Mouse (Mus musculus) liver, embryonic 14.5 days (tissue): ENCODE measurements around the gene Zfp784. TPM values are rescaled to one million over a fixed set of nuclear protein-coding genes. Genes with fewer than 3 reads are reported as not detected.
A peak's percentile ranks its signal among the peaks of the same experiment; 100 is the strongest.

Experiments used
- ATAC-seq: fragments of 200-750 bp; cut with Nextera tagmentation; 2 replicates; pipeline ENCODE4 v1.8.0; 2017; ENCODE audit warnings: moderate number of reproducible peaks, mild to moderate bottlenecking, moderate library complexity; ENCODE audit not compliant: insufficient read depth
- DNase-seq, 3 experiments: peaks; one replicate each; pipeline ENCODE4 v3.0.0-alpha.2; 2012 to 2013; ENCODE audit warnings: low read depth in 3 of 3, low spot score in 3 of 3
- H3K27ac ChIP-seq: fragments of 300-500 bp; sonication (generic); 2 replicates; pipeline ENCODE4 v1.5.1; 2014; ENCODE audit warnings: moderate library complexity, mild to moderate bottlenecking, control low read depth, inconsistent platforms
- H3K27me3 ChIP-seq: fragments of 300-500 bp; sonication (generic); 2 replicates; pipeline ENCODE4 v1.6.1; 2014; ENCODE audit warnings: mild to moderate bottlenecking, low read length, moderate library complexity; ENCODE audit not compliant: control insufficient read depth, insufficient read depth
- H3K36me3 ChIP-seq: fragments of 300-500 bp; sonication (generic); replicated peaks from 2 replicates; pipeline ENCODE4 v1.6.1; 2014; ENCODE audit warnings: low read depth; ENCODE audit not compliant: control insufficient read depth, insufficient read depth
- H3K4me1 ChIP-seq, 2 experiments: fragments of 200-500 bp in 1 of 2; fragments of 300-500 bp in 1 of 2; sonication (generic) in 1 of 2; replicated peaks; 2 replicates each; pipeline ENCODE4 v1.6.1; 2012 to 2014; ENCODE audit warnings: antibody characterized with exemption in 1 of 2, inconsistent platforms in 1 of 2, low read length in 1 of 2; ENCODE audit not compliant: control insufficient read depth in 2 of 2, insufficient read depth in 2 of 2
- H3K4me2 ChIP-seq: fragments of 300-500 bp; sonication (generic); 2 replicates; pipeline ENCODE4 v1.6.1; 2014; ENCODE audit warnings: low read depth, mild to moderate bottlenecking, control low read depth, moderate library complexity
- H3K4me3 ChIP-seq, 2 experiments: fragments of 200-500 bp in 1 of 2; fragments of 300-500 bp in 1 of 2; sonication (generic) in 1 of 2; 2 replicates each; pipeline ENCODE4 v1.5.1; 2012 to 2014; ENCODE audit warnings: low read depth in 2 of 2, low read length in 2 of 2, mild to moderate bottlenecking in 2 of 2, control low read depth in 1 of 2, inconsistent platforms in 1 of 2, moderate library complexity in 1 of 2; ENCODE audit not compliant: insufficient read depth in 1 of 2
- H3K9ac ChIP-seq: fragments of 300-500 bp; sonication (generic); replicated peaks from 2 replicates; pipeline ENCODE4 v1.6.1; 2014; ENCODE audit warnings: mild to moderate bottlenecking, control low read depth, moderate library complexity
- H3K9me3 ChIP-seq: fragments of 300-500 bp; sonication (generic); 2 replicates; pipeline ENCODE4 v1.6.1; 2016; ENCODE audit warnings: low read length, mixed read lengths; ENCODE audit not compliant: control insufficient read depth
- CTCF ChIP-seq: IDR thresholded peaks from 2 replicates; pipeline ENCODE4 v1.5.1; 2016; ENCODE audit warnings: antibody characterized with exemption, low read depth, control low read depth
- EP300 ChIP-seq: IDR thresholded peaks from 2 replicates; pipeline ENCODE4 v1.6.1; 2016; ENCODE audit warnings: antibody characterized with exemption, low read depth
- WGBS: fragments of 180-500 bp; shearing (Covaris S2); extraction: QIAGEN DNeasy Blood & Tissue Kit; methylation state at CpG from one replicate; pipeline ENCODE4 v1.1.7; 2014; ENCODE audit not compliant: insufficient replicate concordance; 5-methylcytosine and 5-hydroxymethylcytosine counted together
- polyA plus RNA-seq, 2 experiments: library from polyadenylated mRNA; depleted of rRNA in 1 of 2; stranded (reverse) in 1 of 2; unstranded in 1 of 2; fragments of >200 nt; fragmentation: Nextera tagmentation in 1 of 2; extraction: Ambion mirVana in 1 of 2; gene quantifications; 2 replicates each; pipeline versions ENCODE4 v1.2.1 to v1.2.3; 2012 to 2014

Gene Zfp784
- polyA plus RNA-seq, 2 experiments: 0.96 to 1.0 TPM

- no peaks in the 10 kb centered on the region; the same call in 1 of the 2 replicates for H3K36me3 ChIP-seq
- no peak for ATAC-seq
- H3K4me3 ChIP-seq: no peak overlapping the region
- no peak overlapping the region for H3K4me2 ChIP-seq
- no peak overlapping the region for H3K27ac ChIP-seq
- TF ChIP-seq EP300 (no peak), CTCF (no peak)
- 67% methylated on average over 1 of the region's 1 CpGs for WGBS
- no peaks in the 10 kb centered on the region for H3K9me3 ChIP-seq
- no peak overlapping the region for H3K9ac ChIP-seq
- H3K27me3 ChIP-seq: peaks cover 52% of the 10 kb centered on the region
- peaks cover 0 to 7% of the 10 kb centered on the region in 2 experiments; a peak in 3 of 4 replicates for H3K4me1 ChIP-seq
- DNase-seq: no peak
Measured at GRCm38 (mm10) chr7:5058631-5059030, 20.4 kb upstream of the Zfp784 start.

- Histone ChIP-seq H3K27ac (no peak overlapping the region), H3K4me1 (peaks cover 0 to 2% of the 10 kb centered on the region in 2 experiments; a peak in 2 of 4 replicates), H3K9me3 (no peaks in the 10 kb centered on the region), H3K27me3 (peaks cover 60% of the 10 kb centered on the region), H3K36me3 (no peaks in the 10 kb centered on the region), H3K4me2 (no peak overlapping the region), H3K4me3 (no peak overlapping the region), H3K9ac (no peak overlapping the region)
- TF ChIP-seq CTCF (peak; percentile 66), EP300 (no peak)
- WGBS: 19% methylated on average over 11 of the region's 11 CpGs
- DNase-seq (no peak), ATAC-seq (no peak)
Measured at GRCm38 (mm10) chr7:5057804-5058203, 19.6 kb upstream of the Zfp784 start.

GRCm38 (mm10) chr7:5057381-5057780 lies 19.1 kb upstream of the Zfp784 start:
- H3K4me2 ChIP-seq: no peak overlapping the region
- 30% methylated on average over 8 of the region's 8 CpGs for WGBS
- DNase-seq: no peak
- H3K9ac ChIP-seq: no peak overlapping the region
- TF ChIP-seq EP300 (no peak), CTCF (no peak)
- no peak overlapping the region for H3K27ac ChIP-seq
- ATAC-seq: no peak
- no peaks in the 10 kb centered on the region for H3K9me3 ChIP-seq
- H3K4me3 ChIP-seq: no peak overlapping the region
- peaks cover 64% of the 10 kb centered on the region for H3K27me3 ChIP-seq
- H3K4me1 ChIP-seq: peaks cover 0 to 2% of the 10 kb centered on the region in 2 experiments; a peak in 2 of 4 replicates
- H3K36me3 ChIP-seq: no peaks in the 10 kb centered on the region

- H3K4me3 ChIP-seq: peak overlapping the region in 1 of 2 experiments; percentile 2; a peak in 2 of 4 replicates
Measured at GRCm38 (mm10) chr7:5056651-5057263, 18.5 kb upstream of the Zfp784 start.

GRCm38 (mm10) chr7:5053456-5054179 lies 15.4 kb upstream of the Zfp784 start:
- no peak overlapping the region for H3K9ac ChIP-seq
- 9% methylated on average over 32 of the region's 32 CpGs for WGBS
- TF ChIP-seq EP300: no peak
- TF ChIP-seq CTCF: no peak
- H3K4me2 ChIP-seq: peak overlapping the region; percentile 38
- H3K36me3 ChIP-seq: no peaks in the 10 kb centered on the region
- ATAC-seq: no peak
- no peak overlapping the region for H3K27ac ChIP-seq
- peaks cover 93% of the 10 kb centered on the region for H3K27me3 ChIP-seq
- DNase-seq: no peak
- peak overlapping the region; percentile 20 to 36; a peak in 3 of 4 replicates for H3K4me3 ChIP-seq
- H3K4me1 ChIP-seq: peaks cover 0 to 7% of the 10 kb centered on the region in 2 experiments; a peak in 2 of 4 replicates
- no peaks in the 10 kb centered on the region for H3K9me3 ChIP-seq

More at GRCm38 (mm10) chr7:5056651-5057263, 18.5 kb upstream of the Zfp784 start:
- no peak overlapping the region for H3K27ac ChIP-seq
- 6% methylated on average over 55 of the region's 55 CpGs for WGBS
- ATAC-seq: no peak
- H3K9ac ChIP-seq: no peak overlapping the region
- H3K4me2 ChIP-seq: peak overlapping the region; percentile 19
- DNase-seq: no peak
- H3K4me1 ChIP-seq: peaks cover 2 to 4% of the 10 kb centered on the region in 2 experiments; a peak in 2 of 4 replicates
- peaks cover 71% of the 10 kb centered on the region for H3K27me3 ChIP-seq
- no peaks in the 10 kb centered on the region for H3K9me3 ChIP-seq
- TF ChIP-seq CTCF (no peak), EP300 (no peak)
- no peaks in the 10 kb centered on the region for H3K36me3 ChIP-seq
